14 mouse cellular contexts compared by ENCODE assay signal in genomic region chr5:77178008-77178407, GRCm38 (mm10). TPM values are rescaled to one million over a fixed set of nuclear protein-coding genes. Genes with fewer than 3 reads are reported as not detected.
DNase-seq lines count a peak whose midpoint lies in the region; ATAC-seq lines count a peak whose summit lies in the region.
"Had no signal": no experiment of that assay in that cellular context is flagged by ENCODE, and none has a peak within 500 bp of the region (broad histone marks: within the 10 kb centered on the region; RNA-seq: fewer than 3 reads in every experiment).

No protein-coding gene starts in this region.

- no peaks in the 10 kb centered on the region for H3K9me3 ChIP-seq in limb, embryonic 11.5 days (ENCODE audit: control insufficient read depth, low read length)
- H3K9me3 ChIP-seq in limb, embryonic 10.5 days (replicated peaks), result no peaks in the 10 kb centered on the region
- 0 out of 2 replicates have a peak, but pooled peaks cover 4% of the 10 kb centered on the region for H3K9me3 ChIP-seq in heart, embryonic 12.5 days (replicated peaks)
- no peaks in the 10 kb centered on the region for H3K9me3 ChIP-seq in limb, embryonic 15.5 days
- no peaks in the 10 kb centered on the region for H3K9me3 ChIP-seq in forebrain, embryonic 11.5 days (ENCODE audit: control insufficient read depth, low read length)
- H3K9me3 ChIP-seq: hindbrain, embryonic 15.5 days; liver, embryonic 12.5 days; neural tube, embryonic 13.5 days had no signal

- H3K36me3 ChIP-seq in limb, embryonic 11.5 days (ENCODE audit: control insufficient read depth, insufficient read depth, low read length), result no peaks in the 10 kb centered on the region
- H3K36me3 ChIP-seq in limb, embryonic 10.5 days, result no peaks in the 10 kb centered on the region
- H3K36me3 ChIP-seq in heart, embryonic 12.5 days, result no peaks in the 10 kb centered on the region
- H3K36me3 ChIP-seq in limb, embryonic 15.5 days, result no peaks in the 10 kb centered on the region
- no peaks in the 10 kb centered on the region for H3K36me3 ChIP-seq in forebrain, embryonic 11.5 days (ENCODE audit: control insufficient read depth, insufficient read depth, low read length)
- H3K36me3 ChIP-seq: hindbrain, embryonic 15.5 days; liver, embryonic 12.5 days; neural tube, embryonic 13.5 days had no signal

- no peak overlapping the region for H3K4me3 ChIP-seq in limb, embryonic 11.5 days (ENCODE audit: low read depth, low read length)
- H3K4me3 ChIP-seq in limb, embryonic 10.5 days, result no peak overlapping the region
- H3K4me3 ChIP-seq in heart, embryonic 12.5 days, result no peak overlapping the region
- no peak overlapping the region for H3K4me3 ChIP-seq in limb, embryonic 15.5 days
- H3K4me3 ChIP-seq in forebrain, embryonic 11.5 days (ENCODE audit: low read depth, low read length), result no peak overlapping the region
- H3K4me3 ChIP-seq: hindbrain, embryonic 15.5 days; liver, embryonic 12.5 days; megakaryocyte, embryonic 14.5 days; neural tube, embryonic 13.5 days had no signal

- H3K27me3 ChIP-seq in limb, embryonic 11.5 days (ENCODE audit: control insufficient read depth, insufficient read depth, low read length), result no peaks in the 10 kb centered on the region
- H3K27me3 ChIP-seq in limb, embryonic 10.5 days (ENCODE audit: low read depth, poor library complexity, severe bottlenecking), result no peaks in the 10 kb centered on the region
- H3K27me3 ChIP-seq in heart, embryonic 12.5 days (replicated peaks), result no peaks in the 10 kb centered on the region
- H3K27me3 ChIP-seq in limb, embryonic 15.5 days, result no peaks in the 10 kb centered on the region
- no peaks in the 10 kb centered on the region for H3K27me3 ChIP-seq in forebrain, embryonic 11.5 days (ENCODE audit: control insufficient read depth, insufficient read depth, low read length)
- H3K27me3 ChIP-seq: hindbrain, embryonic 15.5 days; liver, embryonic 12.5 days; neural tube, embryonic 13.5 days had no signal

- DNase-seq in limb, embryonic 11.5 days (ENCODE audit: low spot score), result peak; percentile 22
- DNase-seq in limb, embryonic 10.5 days (ENCODE audit: low spot score), result no peak
- DNase-seq in fat pad, adult 2 months (ENCODE audit: extremely low read depth, low read depth, low spot score), result peak; percentile 56
- DNase-seq in retina, embryonic 14.5 days (ENCODE audit: low spot score), result no peak
- DNase-seq in forebrain, embryonic 11.5 days (ENCODE audit: low spot score), result no peak
- DNase-seq in lung, adult 18-20 months, result no peak
- DNase-seq: forebrain, postnatal 0 days had no signal

- WGBS in limb, embryonic 11.5 days, result 22% methylated on average over 9 of the region's 9 CpGs
- WGBS in limb, embryonic 10.5 days, result 28% methylated on average over 9 of the region's 9 CpGs
- WGBS in heart, embryonic 12.5 days, result 24% methylated on average over 9 of the region's 9 CpGs
- WGBS in limb, embryonic 15.5 days, result 17% methylated on average over 9 of the region's 9 CpGs
- 84% methylated on average over 9 of the region's 9 CpGs for WGBS in forebrain, embryonic 11.5 days

- no peak overlapping the region for H3K27ac ChIP-seq in limb, embryonic 11.5 days (replicated peaks; ENCODE audit: low read depth, low read length)
- no peak overlapping the region for H3K27ac ChIP-seq in limb, embryonic 10.5 days
- peak overlapping the region; percentile 11; the same call in 1 of the 2 replicates for H3K27ac ChIP-seq in heart, embryonic 12.5 days (ENCODE audit: poor library complexity, severe bottlenecking)
- peak overlapping the region; percentile 76 for H3K27ac ChIP-seq in limb, embryonic 15.5 days
- no peak overlapping the region for H3K27ac ChIP-seq in forebrain, embryonic 11.5 days (ENCODE audit: low read depth, low read length)
- H3K27ac ChIP-seq: hindbrain, embryonic 15.5 days; liver, embryonic 12.5 days; neural tube, embryonic 13.5 days had no signal

- no peak overlapping the region for H3K9ac ChIP-seq in limb, embryonic 11.5 days (ENCODE audit: low read length)
- no peak overlapping the region for H3K9ac ChIP-seq in heart, embryonic 12.5 days
- no peak overlapping the region for H3K9ac ChIP-seq in limb, embryonic 15.5 days
- H3K9ac ChIP-seq in forebrain, embryonic 11.5 days (ENCODE audit: low read length), result no peak overlapping the region
- H3K9ac ChIP-seq: forebrain, postnatal 0 days; hindbrain, embryonic 15.5 days; liver, embryonic 12.5 days; neural tube, embryonic 13.5 days had no signal

- ATAC-seq in limb, embryonic 11.5 days (ENCODE audit: insufficient number of reproducible peaks, low FRiP score, low TSS enrichment, low read depth), result no peak
- ATAC-seq in heart, embryonic 12.5 days (ENCODE audit: insufficient number of reproducible peaks, low FRiP score), result no peak
- 0 out of 2 replicates have a peak, but pooled peaks have one; percentile 36 for ATAC-seq in limb, embryonic 15.5 days (ENCODE audit: insufficient number of reproducible peaks, low FRiP score, low TSS enrichment, low read depth)
- ATAC-seq in forebrain, embryonic 11.5 days (replicated peaks; ENCODE audit: low FRiP score), result no peak
- ATAC-seq: activated CD4-positive, CD25-positive, alpha-beta regulatory T cell, adult 4 months; forebrain, postnatal 0 days; liver, embryonic 12.5 days had no signal

- H3K4me1 ChIP-seq in limb, embryonic 11.5 days (ENCODE audit: control insufficient read depth, insufficient read depth, low read length), result no peaks in the 10 kb centered on the region
- H3K4me1 ChIP-seq in limb, embryonic 10.5 days, result peaks cover 6% of the 10 kb centered on the region
- peaks cover 7% of the 10 kb centered on the region; the same call in 1 of the 2 replicates for H3K4me1 ChIP-seq in heart, embryonic 12.5 days (replicated peaks)
- H3K4me1 ChIP-seq in limb, embryonic 15.5 days, result peaks cover 6% of the 10 kb centered on the region; the same call in 1 of the 2 replicates
- no peaks in the 10 kb centered on the region for H3K4me1 ChIP-seq in forebrain, embryonic 11.5 days (replicated peaks; ENCODE audit: control insufficient read depth, insufficient read depth, low read length)
- H3K4me1 ChIP-seq: hindbrain, embryonic 15.5 days; liver, embryonic 12.5 days; megakaryocyte, embryonic 14.5 days; neural tube, embryonic 13.5 days had no signal

- H3K4me2 ChIP-seq in limb, embryonic 11.5 days (ENCODE audit: low read depth, severe bottlenecking), result no peak overlapping the region
- no peak overlapping the region for H3K4me2 ChIP-seq in heart, embryonic 12.5 days
- H3K4me2 ChIP-seq in limb, embryonic 15.5 days, result no peak overlapping the region
- H3K4me2 ChIP-seq in forebrain, embryonic 11.5 days (ENCODE audit: low read depth, low read length, severe bottlenecking), result no peak overlapping the region
- H3K4me2 ChIP-seq: hindbrain, embryonic 15.5 days; liver, embryonic 12.5 days; neural tube, embryonic 13.5 days had no signal

RNA-seq across cellular contexts. Expression of gene Spink2, which starts 33.3 kb away (rescaled TPM):
- polyA plus RNA-seq in limb, embryonic 11.5 days (2014; fragmentation: Nextera tagmentation; extraction: Ambion mirVana), result 0.33 and 1.8 TPM in 2 replicates
- polyA plus RNA-seq in limb, embryonic 10.5 days (2016; fragmentation: Nextera tagmentation; extraction: Ambion mirVana), result 0.89 and 1.4 TPM in 2 replicates
- 7.3 and 7.9 TPM in 2 replicates for polyA plus RNA-seq in heart, embryonic 12.5 days (2016; fragmentation: Nextera tagmentation; extraction: Ambion mirVana)
- polyA plus RNA-seq in limb, embryonic 15.5 days (2015; fragmentation: Nextera tagmentation; extraction: Ambion mirVana), result 6.2 and 6.7 TPM in 2 replicates
- 0.63 and 1.2 TPM in 2 replicates for polyA plus RNA-seq in forebrain, embryonic 11.5 days (2014; fragmentation: Nextera tagmentation; extraction: Ambion mirVana)
- polyA plus RNA-seq: liver, embryonic 12.5 days had no signal

Comparison
In these comparisons a context has a peak if more than half of its experiments do, and no peak if none do; other contexts are left out.
1. DNase-seq: peak in limb, embryonic 11.5 days (single experiment) and fat pad, adult 2 months (single experiment); none in limb, embryonic 10.5 days (single experiment), retina, embryonic 14.5 days (single experiment), forebrain, embryonic 11.5 days (single experiment) and lung, adult 18-20 months (0 of 2).
2. H3K27ac ChIP-seq: peak in heart, embryonic 12.5 days (single experiment) and limb, embryonic 15.5 days (single experiment); none in limb, embryonic 11.5 days (single experiment), limb, embryonic 10.5 days (single experiment) and forebrain, embryonic 11.5 days (single experiment).